Mouse (Mus musculus) testis, adult 2 months (tissue): ENCODE data around the gene Grsf1. TPM values are rescaled to one million over a fixed set of nuclear protein-coding genes. Genes with fewer than 3 reads are reported as not detected.

Experiments
- H3K27ac ChIP-seq: fragments of 200-500 bp; 2 replicates; pipeline ENCODE4 v1.5.1; 2012; ENCODE audit warnings: low read depth, low read length; ENCODE audit not compliant: control insufficient read depth, insufficient read depth
- H3K27me3 ChIP-seq: fragments of 200-500 bp; 2 replicates; pipeline ENCODE4 v1.6.1; 2012; ENCODE audit warnings: mild to moderate bottlenecking, low read length, moderate library complexity; ENCODE audit not compliant: control insufficient read depth, insufficient read depth
- H3K36me3 ChIP-seq: fragments of 200-500 bp; 2 replicates; pipeline ENCODE4 v1.6.1; 2012; ENCODE audit warnings: mild to moderate bottlenecking, low read length; ENCODE audit not compliant: control insufficient read depth, insufficient read depth
- H3K4me1 ChIP-seq: fragments of 200-500 bp; 2 replicates; pipeline ENCODE4 v1.6.1; 2012; ENCODE audit warnings: low read length; ENCODE audit not compliant: control insufficient read depth, insufficient read depth
- H3K4me3 ChIP-seq: fragments of 200-500 bp; 2 replicates; pipeline ENCODE4 v1.5.1; 2012; ENCODE audit warnings: low read depth, mild to moderate bottlenecking, low read length, moderate library complexity, mixed read lengths; ENCODE audit not compliant: control insufficient read depth
- CTCF ChIP-seq: fragments of 200-500 bp; IDR thresholded peaks from 2 replicates; pipeline ENCODE4 v1.5.1; 2012; ENCODE audit warnings: low read depth, mild to moderate bottlenecking, inconsistent platforms, low read length, moderate library complexity; ENCODE audit not compliant: control insufficient read depth, insufficient read depth, insufficient replicate concordance
- POLR2A ChIP-seq: fragments of 200-500 bp; IDR thresholded peaks from 2 replicates; pipeline ENCODE4 v1.6.1; 2012; ENCODE audit warnings: low read depth, mild to moderate bottlenecking, inconsistent platforms, low read length, moderate library complexity; ENCODE audit not compliant: control insufficient read depth
- polyA plus RNA-seq: library from polyadenylated mRNA; depleted of rRNA; stranded (reverse); fragments of >200 nt; gene quantifications from 2 replicates; pipeline ENCODE4 v1.2.3, GENCODE M21; 2012

The Grsf1 gene
- polyA plus RNA-seq, 1 experiment = 30.0 TPM

DNA sequence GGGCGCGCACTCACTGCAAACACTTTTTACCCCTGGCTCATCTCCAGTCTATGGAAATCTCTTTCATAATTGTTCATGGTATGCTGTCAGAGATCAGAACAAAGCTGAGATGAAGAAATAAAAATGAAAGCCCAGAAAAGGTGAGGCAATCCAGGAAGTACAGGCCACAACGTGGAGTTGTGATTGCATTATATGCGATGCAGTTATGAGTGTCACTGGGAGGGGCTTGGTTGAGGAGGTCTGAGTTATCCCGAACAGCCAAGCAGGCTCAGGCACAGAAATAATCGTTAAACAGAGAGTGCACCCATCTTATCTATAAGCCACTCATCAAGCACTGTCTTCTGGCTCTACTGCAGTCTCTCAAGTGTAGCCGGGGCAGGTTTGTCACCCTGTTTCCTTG lies 3.0 kb upstream of the Grsf1 start:
- no peaks in the 10 kb centered on the region for H3K36me3 ChIP-seq
- H3K4me3 ChIP-seq = no peak overlapping the region
- no peak for TF ChIP-seq POLR2A
- no peak for TF ChIP-seq CTCF
- peaks cover 7% of the 10 kb centered on the region for H3K4me1 ChIP-seq
- no peaks in the 10 kb centered on the region for H3K27me3 ChIP-seq
- no peak overlapping the region for H3K27ac ChIP-seq

DNA sequence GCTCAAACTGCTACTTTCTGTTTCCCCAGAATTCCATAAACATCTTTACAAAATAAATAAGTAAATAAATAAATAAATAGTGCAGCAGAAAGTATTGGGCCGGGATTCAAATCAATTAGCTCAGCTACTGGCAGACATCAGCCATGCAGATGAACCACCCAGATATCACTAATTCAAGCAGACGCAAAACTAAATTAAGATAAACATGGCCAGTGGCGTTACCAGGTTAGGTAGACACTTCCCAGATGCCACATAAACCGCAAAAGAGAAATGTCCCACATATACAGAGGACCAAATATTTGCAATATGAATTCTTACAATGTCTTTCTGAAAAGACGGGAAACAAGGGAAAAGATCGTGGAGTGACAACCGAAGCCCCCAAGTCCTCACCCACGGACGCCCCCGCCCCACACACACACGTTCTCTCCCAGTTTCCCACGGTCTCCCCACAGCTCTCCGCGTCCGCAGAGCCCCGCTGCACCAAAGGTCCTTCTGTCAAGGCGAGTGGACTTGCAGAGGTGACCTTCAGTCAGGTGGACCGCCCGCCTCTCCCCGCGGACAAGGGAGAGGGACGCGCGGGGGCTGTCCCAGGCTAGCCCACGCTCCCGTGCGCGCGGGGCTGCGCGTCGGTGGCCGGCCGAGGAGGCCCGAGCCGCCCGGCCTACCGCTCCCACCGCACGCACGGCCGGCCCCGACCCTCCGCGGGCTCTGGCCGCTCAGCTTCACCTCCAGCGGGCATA lies 1.1 kb downstream of the Grsf1 start:
- Histone ChIP-seq H3K27me3 (no peaks in the 10 kb centered on the region), H3K36me3 (no peaks in the 10 kb centered on the region), H3K27ac (peak overlapping the region; percentile 65), H3K4me1 (peaks cover 7% of the 10 kb centered on the region), H3K4me3 (peak overlapping the region; percentile 84)
- no peak for TF ChIP-seq POLR2A

DNA sequence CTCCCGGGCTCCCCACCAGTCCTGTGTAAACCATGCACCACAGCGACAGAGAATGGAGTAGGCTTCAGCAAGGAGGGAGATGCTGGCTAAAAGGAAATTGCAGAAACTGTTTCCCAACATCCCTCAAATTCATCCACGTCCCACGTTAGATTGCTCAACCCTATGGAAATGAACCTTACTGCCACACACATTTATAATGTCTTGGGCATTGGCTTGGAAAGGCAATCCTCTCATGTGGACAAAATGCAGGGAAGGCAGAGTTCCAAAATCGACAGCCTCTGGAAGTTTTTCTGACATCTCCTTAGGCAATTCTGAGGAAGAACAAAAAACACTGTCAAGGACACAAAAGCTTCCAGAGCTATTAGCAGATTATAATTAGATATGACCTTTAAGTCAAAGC lies 12.1 kb downstream of the Grsf1 start:
- no peaks in the 10 kb centered on the region for H3K27me3 ChIP-seq
- no peak overlapping the region for H3K27ac ChIP-seq
- peaks cover 9% of the 10 kb centered on the region for H3K36me3 ChIP-seq
- no peaks in the 10 kb centered on the region for H3K4me1 ChIP-seq
- no peak overlapping the region for H3K4me3 ChIP-seq
- TF ChIP-seq CTCF (no peak), POLR2A (no peak)

DNA sequence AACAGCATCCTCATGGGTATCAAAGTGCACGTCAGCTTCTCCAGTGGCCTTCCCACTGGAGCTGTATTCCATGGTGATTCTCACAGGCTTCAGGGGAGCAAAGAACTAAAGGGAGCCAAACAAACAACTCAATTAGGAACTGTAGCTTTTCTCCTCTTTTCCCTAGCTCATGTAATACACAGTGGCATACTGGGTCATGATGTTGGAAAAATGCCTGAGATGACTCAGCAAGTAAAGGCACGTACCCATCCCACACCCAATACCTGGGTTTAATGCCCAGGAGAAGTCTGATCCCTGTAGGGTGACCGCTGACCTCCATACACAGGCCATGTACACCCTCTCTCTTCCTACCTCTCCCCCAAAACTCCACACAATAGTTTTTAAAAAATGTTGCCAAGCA lies 12.8 kb downstream of the Grsf1 start:
- H3K4me1 ChIP-seq = no peaks in the 10 kb centered on the region
- TF ChIP-seq CTCF (no peak), POLR2A (no peak)
- no peak overlapping the region for H3K27ac ChIP-seq
- no peak overlapping the region for H3K4me3 ChIP-seq
- H3K36me3 ChIP-seq = peaks cover 9% of the 10 kb centered on the region
- H3K27me3 ChIP-seq = no peaks in the 10 kb centered on the region

DNA sequence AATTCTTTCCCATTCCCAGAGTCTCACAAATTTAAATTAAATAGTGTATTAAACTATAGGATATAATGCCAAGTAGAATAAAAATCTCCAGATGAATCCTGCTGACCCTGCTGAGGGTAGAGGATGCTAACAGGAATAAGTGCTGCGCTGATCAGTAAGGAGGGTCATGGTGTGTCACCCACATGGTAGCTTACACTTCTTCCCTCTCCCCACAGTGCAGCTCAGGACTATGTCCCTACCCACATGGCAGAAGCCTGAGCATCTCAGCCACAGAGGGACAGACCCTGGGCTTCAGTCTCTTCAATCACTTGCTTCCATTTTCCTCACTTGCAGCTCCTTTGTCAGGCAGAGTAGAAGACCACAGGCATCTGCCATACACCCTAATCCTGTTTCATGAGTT lies 18.1 kb downstream of the Grsf1 start:
- TF ChIP-seq POLR2A (no peak), CTCF (no peak)
- Histone ChIP-seq H3K27ac (no peak overlapping the region), H3K36me3 (peaks cover 5% of the 10 kb centered on the region), H3K4me1 (no peaks in the 10 kb centered on the region), H3K4me3 (no peak overlapping the region), H3K27me3 (no peaks in the 10 kb centered on the region)

DNA sequence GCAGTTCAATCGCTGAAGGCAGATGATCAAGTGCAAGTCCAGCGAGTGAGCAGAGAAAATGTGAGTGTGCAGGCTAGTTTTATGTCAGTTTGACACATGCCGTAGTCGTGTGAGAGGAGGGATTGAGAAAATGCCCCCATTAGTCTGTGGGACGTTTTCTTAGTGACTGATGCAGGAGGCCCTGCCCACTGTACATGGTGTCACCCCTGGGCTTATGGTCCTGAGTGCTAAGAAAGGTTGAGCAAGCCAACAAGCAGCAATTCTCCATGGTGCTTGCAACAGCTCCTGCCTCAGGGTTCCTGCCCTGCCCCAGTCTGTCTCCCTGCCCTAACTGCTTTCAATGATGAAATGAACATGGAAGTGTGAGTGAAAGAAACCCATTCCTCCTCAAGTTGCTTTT lies 23.4 kb downstream of the Grsf1 start:
- no peaks in the 10 kb centered on the region; the same call in 1 of the 2 replicates for H3K36me3 ChIP-seq
- no peaks in the 10 kb centered on the region for H3K4me1 ChIP-seq
- H3K27me3 ChIP-seq = no peaks in the 10 kb centered on the region
- no peak for TF ChIP-seq POLR2A
- no peak for TF ChIP-seq CTCF
- no peak overlapping the region for H3K27ac ChIP-seq
- no peak overlapping the region for H3K4me3 ChIP-seq

DNA sequence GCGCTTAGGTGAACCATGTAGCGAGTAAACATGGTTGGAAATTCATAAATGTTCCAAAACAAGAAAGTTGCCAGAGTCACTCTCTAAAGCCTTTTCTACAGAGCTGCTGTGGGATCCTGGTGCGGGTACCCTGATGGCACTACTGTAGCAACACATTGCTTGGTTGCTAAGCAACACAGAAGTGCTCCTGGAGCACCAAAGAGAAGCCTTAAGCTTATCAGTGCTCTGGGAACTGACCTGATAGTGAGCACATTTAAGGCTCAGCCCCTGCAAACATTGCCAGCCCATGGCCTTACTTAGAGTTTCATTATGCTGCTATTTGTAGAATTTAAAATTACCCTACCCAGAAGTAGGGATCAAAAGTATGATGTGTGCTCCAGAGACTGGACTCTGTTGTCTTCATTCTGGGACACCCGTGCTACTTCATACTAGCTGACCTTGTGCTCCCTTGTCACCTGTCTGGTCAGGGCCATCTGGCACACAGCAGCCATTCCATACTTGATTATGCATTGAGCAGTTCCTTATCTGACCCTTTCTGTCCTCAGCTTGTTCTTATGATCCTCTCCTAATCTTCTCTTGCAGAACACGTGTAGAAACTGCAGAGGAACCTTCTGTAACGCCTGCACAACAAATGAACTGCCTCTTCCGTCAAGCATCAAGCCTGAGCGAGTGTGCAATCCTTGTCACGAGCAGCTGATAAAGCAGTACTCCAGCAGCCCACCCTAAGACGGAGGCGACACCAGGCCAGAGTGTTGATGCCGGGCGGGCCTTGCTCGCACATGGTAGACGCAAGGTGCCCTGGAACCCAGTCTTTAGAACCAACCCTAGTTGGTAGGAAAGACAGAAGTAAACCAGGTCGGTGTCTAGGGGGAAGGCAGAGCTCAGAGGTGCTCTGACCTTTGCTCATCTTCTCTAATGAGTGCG lies 26.5 kb downstream of the Grsf1 start:
- Histone ChIP-seq H3K4me3 (no peak overlapping the region), H3K27me3 (no peaks in the 10 kb centered on the region), H3K27ac (no peak overlapping the region), H3K4me1 (no peaks in the 10 kb centered on the region), H3K36me3 (no peaks in the 10 kb centered on the region; the same call in 1 of the 2 replicates)
- no peak for TF ChIP-seq CTCF
- no peak for TF ChIP-seq POLR2A
